Mouse (Mus musculus) midbrain, embryonic 14.5 days (tissue): ENCODE measurements around the gene Sap30l. TPM values are rescaled to one million over a fixed set of nuclear protein-coding genes. Genes with fewer than 3 reads are reported as not detected.
"Not testable (repeated sequence)": the region's sequence is repeated elsewhere in the genome, so short reads cannot be mapped to it uniquely, and the experiment has no call there.

Experiments
- ATAC-seq: fragments of 200-750 bp; cut with Nextera tagmentation; 2 replicates; pipeline ENCODE4 v1.8.0; 2017; ENCODE audit warnings: moderate number of reproducible peaks, moderate library complexity; ENCODE audit not compliant: low FRiP score, low TSS enrichment
- DNase-seq: peaks from one replicate; pipeline ENCODE4 v3.0.0-alpha.2; 2015
- H3K27ac ChIP-seq: fragments of 300-500 bp; sonication (generic); replicated peaks from 2 replicates; pipeline ENCODE4 v1.5.1; 2014; ENCODE audit warnings: mild to moderate bottlenecking, low read depth, low read length, moderate library complexity
- H3K27me3 ChIP-seq: fragments of 300-500 bp; sonication (generic); 2 replicates; pipeline ENCODE4 v1.6.1; 2014; ENCODE audit warnings: low read length, control low read depth, mixed read lengths; ENCODE audit not compliant: control insufficient read depth, insufficient read depth
- H3K36me3 ChIP-seq: fragments of 300-500 bp; sonication (generic); 2 replicates; pipeline ENCODE4 v1.6.1; 2014; ENCODE audit warnings: low read length, control low read depth; ENCODE audit not compliant: control insufficient read depth, insufficient read depth
- H3K4me1 ChIP-seq: fragments of 300-500 bp; sonication (generic); 2 replicates; pipeline ENCODE4 v1.6.1; 2014; ENCODE audit warnings: mild to moderate bottlenecking, antibody characterized with exemption, low read length, control low read depth; ENCODE audit not compliant: control insufficient read depth, insufficient read depth
- H3K4me2 ChIP-seq: fragments of 300-500 bp; sonication (generic); 2 replicates; pipeline ENCODE4 v1.6.1; 2014; ENCODE audit warnings: mild to moderate bottlenecking, low read length, moderate library complexity
- H3K4me3 ChIP-seq: fragments of 300-500 bp; sonication (generic); replicated peaks from 2 replicates; pipeline ENCODE4 v1.5.1; 2014; ENCODE audit warnings: low read depth, low read length
- H3K9ac ChIP-seq: fragments of 300-500 bp; sonication (generic); replicated peaks from 2 replicates; pipeline ENCODE4 v1.6.1; 2014; ENCODE audit warnings: mild to moderate bottlenecking, low read length, moderate library complexity
- H3K9me3 ChIP-seq: fragments of 300-500 bp; sonication (generic); 2 replicates; pipeline ENCODE4 v1.6.1; 2016; ENCODE audit warnings: low read length, control low read depth, mixed read lengths; ENCODE audit not compliant: control insufficient read depth
- WGBS: fragments of 180-500 bp; shearing (Covaris S2); extraction: QIAGEN DNeasy Blood & Tissue Kit; methylation state at CpG from one replicate; pipeline ENCODE4 v1.1.7; 2014; 5-methylcytosine and 5-hydroxymethylcytosine counted together
- polyA plus RNA-seq: library from polyadenylated mRNA; unstranded; fragments of >200 nt; fragmentation: Nextera tagmentation; extraction: Ambion mirVana; gene quantifications from 2 replicates; pipeline ENCODE4 v1.2.1, GENCODE M21; 2014

Gene Sap30l
- polyA plus RNA-seq, 1 experiment from 2014 or later = 13.1 TPM

- peak; percentile 60 for DNase-seq
- ATAC-seq = no peak
- WGBS = under 1% methylated on average over 38 of the region's 38 CpGs
- Histone ChIP-seq H3K4me3 (no peak overlapping the region), H3K36me3 (no peaks in the 10 kb centered on the region), H3K27me3 (peaks cover 91% of the 10 kb centered on the region), H3K27ac (no peak overlapping the region), H3K4me2 (peak overlapping the region; percentile 10; the same call in 1 of the 2 replicates), H3K4me1 (0 out of 2 replicates have a peak, but pooled peaks cover 4% of the 10 kb centered on the region), H3K9me3 (no peaks in the 10 kb centered on the region), H3K9ac (no peak overlapping the region)
Measured at GRCm38 (mm10) chr11:57836872-57837680, 35.6 kb downstream of the Sap30l start.

DNA sequence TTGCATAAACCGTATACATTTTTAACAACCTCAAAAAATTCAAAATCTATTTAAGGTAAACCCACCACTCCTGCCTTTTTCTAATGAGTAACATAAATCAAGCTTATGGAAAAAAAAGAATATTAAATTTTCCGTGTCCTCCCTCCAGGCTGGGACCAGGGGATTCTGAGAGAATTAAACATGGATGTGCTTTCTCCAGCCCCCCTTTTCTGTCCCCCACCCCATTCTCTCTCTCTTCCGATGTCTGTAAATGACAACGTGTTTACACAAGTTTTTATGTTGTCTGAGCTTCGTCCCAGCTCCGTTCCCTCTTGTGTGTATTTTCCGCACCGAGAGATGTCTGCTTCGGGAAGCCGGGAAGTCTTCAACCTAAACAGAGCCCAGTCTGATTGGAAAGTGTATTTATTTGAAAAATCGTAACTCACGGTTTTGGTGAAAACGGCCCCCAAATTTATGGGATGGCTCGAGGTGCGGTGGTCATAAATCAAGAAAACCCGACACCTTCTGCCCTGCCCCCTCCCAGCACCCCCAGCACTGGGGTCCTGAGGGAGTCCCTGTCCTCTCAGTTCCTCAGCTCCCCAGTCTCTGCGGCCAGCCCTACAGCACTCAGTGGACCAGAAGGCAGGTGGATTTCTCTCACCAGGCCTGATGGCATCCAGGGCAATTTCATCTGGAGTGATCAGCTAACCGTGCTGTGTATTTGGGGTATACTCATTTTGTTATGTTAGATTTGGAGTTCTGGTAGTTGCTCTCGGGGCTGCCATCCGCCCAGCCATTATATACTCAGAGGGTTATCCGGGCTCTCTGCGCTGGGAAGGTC, 36.6 kb downstream of the Sap30l start:
- ATAC-seq = no peak

GRCm38 (mm10) chr11:57840986-57841385, 39.5 kb downstream of the Sap30l start:
- WGBS = 12% methylated on average over 10 of the region's 10 CpGs
- Histone ChIP-seq H3K9ac (no peak overlapping the region), H3K4me1 (0 out of 2 replicates have a peak, but pooled peaks cover 4% of the 10 kb centered on the region), H3K36me3 (no peaks in the 10 kb centered on the region), H3K27me3 (peaks cover 57% of the 10 kb centered on the region), H3K4me3 (no peak overlapping the region), H3K9me3 (no peaks in the 10 kb centered on the region), H3K4me2 (peak overlapping the region; percentile 13; the same call in 1 of the 2 replicates), H3K27ac (no peak overlapping the region)
- peak; percentile 38 for DNase-seq
- no peak for ATAC-seq

More for the DNA sequence above, 36.6 kb downstream of the Sap30l start:
- Histone ChIP-seq H3K36me3 (no peaks in the 10 kb centered on the region), H3K9me3 (no peaks in the 10 kb centered on the region), H3K9ac (no peak overlapping the region), H3K4me3 (no peak overlapping the region), H3K4me2 (no peak overlapping the region), H3K27ac (no peak overlapping the region), H3K27me3 (peaks cover 85% of the 10 kb centered on the region), H3K4me1 (0 out of 2 replicates have a peak, but pooled peaks cover 4% of the 10 kb centered on the region)
- DNase-seq = peak; percentile 29
- 4% methylated on average over 22 of the region's 22 CpGs for WGBS

GRCm38 (mm10) chr11:57841391-57841790, 40.0 kb downstream of the Sap30l start:
- 0 out of 2 replicates have a peak, but pooled peaks cover 4% of the 10 kb centered on the region for H3K4me1 ChIP-seq
- H3K27me3 ChIP-seq = peaks cover 53% of the 10 kb centered on the region
- H3K4me2 ChIP-seq = peak overlapping the region; percentile 13; the same call in 1 of the 2 replicates
- H3K36me3 ChIP-seq = no peaks in the 10 kb centered on the region
- peak; percentile 18 for DNase-seq
- 23% methylated on average over 7 of the region's 7 CpGs for WGBS
- H3K9me3 ChIP-seq = no peaks in the 10 kb centered on the region
- no peak for ATAC-seq
- no peak overlapping the region for H3K27ac ChIP-seq
- no peak overlapping the region for H3K4me3 ChIP-seq
- H3K9ac ChIP-seq = no peak overlapping the region

DNA sequence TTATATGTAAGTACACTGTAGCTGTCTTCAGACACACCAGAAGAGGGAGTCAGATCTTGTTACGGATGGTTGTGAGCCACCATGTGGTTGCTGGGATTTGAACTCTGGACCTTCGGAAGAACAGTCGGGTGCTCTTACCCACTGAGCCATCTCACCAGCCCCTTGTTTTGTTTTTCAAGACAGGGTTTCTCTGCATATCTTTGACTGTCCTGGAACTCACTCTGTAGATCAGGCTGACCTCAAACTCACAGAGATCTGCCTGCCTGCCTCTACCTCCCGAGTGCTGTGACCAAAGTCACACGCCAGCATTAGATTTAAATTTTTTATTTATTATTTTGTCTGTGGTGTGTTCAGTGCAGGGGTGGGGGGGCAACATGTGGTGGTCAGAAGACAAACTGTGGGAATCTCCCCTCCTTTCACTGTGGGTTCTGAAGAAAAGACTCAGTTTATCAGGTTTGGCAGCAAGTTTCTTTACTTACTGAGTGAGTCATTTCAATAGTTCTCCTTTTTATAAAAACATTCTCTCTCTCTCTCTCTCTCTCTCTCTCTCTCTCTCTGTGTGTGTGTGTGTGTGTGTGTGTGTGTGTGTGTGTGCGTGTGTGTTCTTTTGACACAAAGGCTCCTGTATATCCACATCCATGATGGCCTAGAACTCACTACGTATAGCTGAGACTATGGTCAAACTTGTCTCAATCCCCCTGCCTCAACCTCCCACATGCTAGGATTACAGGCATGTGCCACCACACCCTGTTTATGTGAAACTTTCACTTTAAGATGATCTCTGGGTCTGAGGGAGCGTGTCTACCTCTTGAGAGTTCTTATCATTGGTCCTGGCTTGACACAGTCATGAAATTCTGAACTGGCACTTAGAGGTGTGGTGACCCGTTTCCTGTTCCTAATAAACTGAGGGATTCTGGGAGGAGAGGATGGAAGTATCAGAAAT, 45.3 kb downstream of the Sap30l start:
- H3K9me3 ChIP-seq, DNase-seq, H3K4me1 ChIP-seq, H3K4me2 ChIP-seq, H3K4me3 ChIP-seq, H3K27me3 ChIP-seq, ATAC-seq, H3K27ac ChIP-seq, H3K36me3 ChIP-seq, H3K9ac ChIP-seq: not testable (repeated sequence)
- WGBS = 88% methylated on average over 7 of the region's 9 CpGs

DNA sequence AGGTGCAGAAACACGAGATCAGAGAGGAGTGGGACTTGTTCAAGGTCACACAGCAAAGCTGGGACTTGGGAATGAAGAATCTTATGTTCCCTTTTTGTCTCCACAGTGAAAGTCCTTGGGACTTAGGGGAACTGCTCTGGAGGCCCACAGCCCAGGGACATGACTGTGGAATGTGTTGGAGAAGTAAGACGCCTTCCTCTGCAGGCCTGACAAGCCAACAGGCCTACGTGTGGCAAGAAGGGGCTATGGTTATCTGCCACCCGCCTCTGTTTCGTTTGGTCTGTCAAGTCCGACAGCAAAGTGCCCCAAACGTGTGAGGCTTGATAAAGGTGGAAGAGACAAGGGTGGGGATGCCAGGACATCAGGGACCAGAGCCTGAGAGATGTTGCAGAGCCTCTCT, 46.0 kb downstream of the Sap30l start:
- H3K4me1 ChIP-seq = no peaks in the 10 kb centered on the region
- no peak overlapping the region for H3K27ac ChIP-seq
- H3K27me3 ChIP-seq = peaks cover 4% of the 10 kb centered on the region; the same call in 1 of the 2 replicates
- H3K9me3 ChIP-seq = no peaks in the 10 kb centered on the region
- ATAC-seq (no peak), DNase-seq (no peak)
- no peak overlapping the region for H3K4me3 ChIP-seq
- no peaks in the 10 kb centered on the region for H3K36me3 ChIP-seq
- no peak overlapping the region for H3K9ac ChIP-seq
- no peak overlapping the region for H3K4me2 ChIP-seq
- WGBS = 70% methylated on average over 7 of the region's 7 CpGs

DNA sequence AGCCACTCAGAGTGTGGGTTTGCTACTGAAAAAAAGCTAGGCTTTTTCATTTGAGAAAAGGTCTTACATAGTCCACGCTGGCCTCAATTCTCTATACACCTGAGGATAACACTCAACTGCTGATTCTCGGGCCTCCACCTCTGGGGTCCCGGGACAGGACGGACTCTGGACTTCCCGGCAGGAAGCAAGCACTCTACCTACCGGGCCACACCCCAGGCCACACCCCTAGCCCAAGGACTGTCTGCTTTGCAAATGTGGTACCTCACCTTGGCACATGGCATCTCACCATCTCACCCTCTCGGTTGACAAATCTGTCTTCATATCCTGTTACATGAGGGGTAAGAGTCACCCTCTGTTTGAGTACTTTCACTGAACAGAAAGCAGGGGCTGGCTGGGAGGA, 48.9 kb downstream of the Sap30l start:
- no peak overlapping the region for H3K4me2 ChIP-seq
- ATAC-seq (no peak), DNase-seq (no peak)
- 68% methylated on average over 7 of the region's 7 CpGs for WGBS
- no peaks in the 10 kb centered on the region for H3K27me3 ChIP-seq
- no peak overlapping the region for H3K27ac ChIP-seq
- H3K9me3 ChIP-seq = no peaks in the 10 kb centered on the region
- H3K36me3 ChIP-seq = no peaks in the 10 kb centered on the region
- no peak overlapping the region for H3K9ac ChIP-seq
- H3K4me3 ChIP-seq = no peak overlapping the region
- no peaks in the 10 kb centered on the region for H3K4me1 ChIP-seq

- no peak overlapping the region for H3K27ac ChIP-seq
- no peaks in the 10 kb centered on the region for H3K4me1 ChIP-seq
- H3K27me3 ChIP-seq = no peaks in the 10 kb centered on the region
- ATAC-seq (no peak), DNase-seq (no peak)
- H3K9ac ChIP-seq = no peak overlapping the region
- no peak overlapping the region for H3K4me2 ChIP-seq
- H3K4me3 ChIP-seq = no peak overlapping the region
- no peaks in the 10 kb centered on the region for H3K9me3 ChIP-seq
- WGBS = 65% methylated on average over 3 of the region's 3 CpGs
- H3K36me3 ChIP-seq = no peaks in the 10 kb centered on the region
Measured at GRCm38 (mm10) chr11:57850931-57851330, 49.5 kb downstream of the Sap30l start.
